Mouse (Mus musculus) small intestine, adult 10 weeks (tissue): Measurements from ENCODE around the gene Phc2. TPM values are rescaled to one million over a fixed set of nuclear protein-coding genes. Genes with fewer than 3 reads are reported as not detected.

ENCODE experiments used
- polyA plus RNA-seq: library from polyadenylated mRNA; stranded (reverse); fragments of 350-450 nt; fragmentation: Illumina TruSeq; extraction: RNeasy Lipid Tissue Mini Kit (QIAGEN cat#74804); gene quantifications from one replicate; pipeline ENCODE4 v1.2.3, GENCODE M21; 2014; ENCODE audit warnings: low replicate concordance

The Phc2 gene
- not detected for polyA plus RNA-seq

GRCm38 (mm10) chr4:128654505-128655381, at the start of gene Phc2:
TSS of gene Phc2 (plus strand) at chr4:128654702.

GRCm38 (mm10) chr4:128609925-128610402, 44.5 kb upstream of the Phc2 start, which contains the start of gene Zscan20:
TSS of gene Zscan20 (minus strand) at chr4:128610098.

GRCm38 (mm10) chr4:128618246-128618911, 36.1 kb upstream of the Phc2 start, which contains the start of gene Tlr12:
TSS of gene Tlr12 (minus strand) at chr4:128618619.

GRCm38 (mm10) chr4:128755064-128755463, 100.6 kb downstream of the Phc2 start, which contains the start of gene A3galt2:
TSS of gene A3galt2 (plus strand) at chr4:128755364.

Other genes with a start within 250 kb of the Phc2 start
- gene Zscan20, start 44.6 kb upstream of the Phc2 start, polyA plus RNA-seq, result 1.1 TPM
- gene Tlr12, start 36.1 kb upstream of the Phc2 start, polyA plus RNA-seq, result not detected
- not detected for gene A3galt2, start 100.7 kb downstream of the Phc2 start, polyA plus RNA-seq
- 2.9 TPM for gene Zfp362, start 151.3 kb downstream of the Phc2 start, polyA plus RNA-seq
- gene Trim62, start 228.9 kb downstream of the Phc2 start, polyA plus RNA-seq, result 0.33 TPM